Mouse (Mus musculus) embryonic facial prominence, embryonic 11.5 days (tissue): ENCODE results near the gene Hspb11. TPM values are rescaled to one million over a fixed set of nuclear protein-coding genes. Genes with fewer than 3 reads are reported as not detected.

Experiments used
- ATAC-seq: fragments of 200-750 bp; cut with Nextera tagmentation; replicated peaks from 2 replicates; pipeline ENCODE4 v1.8.0; 2017; ENCODE audit warnings: low read depth; ENCODE audit not compliant: insufficient number of reproducible peaks, low FRiP score, low TSS enrichment
- DNase-seq: peaks from one replicate; pipeline ENCODE4 v3.0.0-alpha.2; 2015; ENCODE audit warnings: low spot score
- H3K27ac ChIP-seq: fragments of 300-500 bp; sonication (generic); replicated peaks from 2 replicates; pipeline ENCODE4 v1.5.1; 2014; ENCODE audit warnings: mild to moderate bottlenecking, low read depth, low read length, control low read depth
- H3K27me3 ChIP-seq: fragments of 300-500 bp; sonication (generic); 2 replicates; pipeline ENCODE4 v1.6.1; 2014; ENCODE audit warnings: mild to moderate bottlenecking, low read length, moderate library complexity, mixed read lengths; ENCODE audit not compliant: control insufficient read depth, insufficient read depth
- H3K36me3 ChIP-seq: fragments of 300-500 bp; sonication (generic); replicated peaks from 2 replicates; pipeline ENCODE4 v1.6.1; 2014; ENCODE audit warnings: low read depth, mild to moderate bottlenecking, low read length, moderate library complexity, mixed read lengths; ENCODE audit not compliant: control insufficient read depth, insufficient read depth
- H3K4me1 ChIP-seq: fragments of 300-500 bp; sonication (generic); 2 replicates; pipeline ENCODE4 v1.6.1; 2014; ENCODE audit warnings: low read length, mixed read lengths; ENCODE audit not compliant: control insufficient read depth, insufficient read depth
- H3K4me2 ChIP-seq: fragments of 300-500 bp; sonication (generic); 2 replicates; pipeline ENCODE4 v1.6.1; 2014; ENCODE audit warnings: low read depth, mild to moderate bottlenecking, control low read depth, low read length, moderate library complexity
- H3K4me3 ChIP-seq: fragments of 300-500 bp; sonication (generic); 2 replicates; pipeline ENCODE4 v1.5.1; 2014; ENCODE audit warnings: low read depth, low read length, control low read depth
- H3K9ac ChIP-seq: fragments of 300-500 bp; sonication (generic); replicated peaks from 2 replicates; pipeline ENCODE4 v1.6.1; 2014; ENCODE audit warnings: mild to moderate bottlenecking, control low read depth, low read length
- H3K9me3 ChIP-seq: fragments of 300-500 bp; sonication (generic); replicated peaks from 2 replicates; pipeline ENCODE4 v1.6.1; 2016; ENCODE audit warnings: mild to moderate bottlenecking, low read length, inconsistent platforms, mixed read lengths; ENCODE audit not compliant: control insufficient read depth
- WGBS: fragments of 180-500 bp; shearing (Covaris S2); extraction: QIAGEN DNeasy Blood & Tissue Kit; methylation state at CpG from one replicate; pipeline ENCODE4 v1.1.7; 2014; 5-methylcytosine and 5-hydroxymethylcytosine counted together
- polyA plus RNA-seq: library from polyadenylated mRNA; unstranded; fragments of >200 nt; fragmentation: Nextera tagmentation; extraction: Ambion mirVana; gene quantifications from 2 replicates; pipeline ENCODE4 v1.2.1, GENCODE M21; 2014

Gene Hspb11
- polyA plus RNA-seq, 1 experiment from 2014 or later, result 37.7 TPM

DNA sequence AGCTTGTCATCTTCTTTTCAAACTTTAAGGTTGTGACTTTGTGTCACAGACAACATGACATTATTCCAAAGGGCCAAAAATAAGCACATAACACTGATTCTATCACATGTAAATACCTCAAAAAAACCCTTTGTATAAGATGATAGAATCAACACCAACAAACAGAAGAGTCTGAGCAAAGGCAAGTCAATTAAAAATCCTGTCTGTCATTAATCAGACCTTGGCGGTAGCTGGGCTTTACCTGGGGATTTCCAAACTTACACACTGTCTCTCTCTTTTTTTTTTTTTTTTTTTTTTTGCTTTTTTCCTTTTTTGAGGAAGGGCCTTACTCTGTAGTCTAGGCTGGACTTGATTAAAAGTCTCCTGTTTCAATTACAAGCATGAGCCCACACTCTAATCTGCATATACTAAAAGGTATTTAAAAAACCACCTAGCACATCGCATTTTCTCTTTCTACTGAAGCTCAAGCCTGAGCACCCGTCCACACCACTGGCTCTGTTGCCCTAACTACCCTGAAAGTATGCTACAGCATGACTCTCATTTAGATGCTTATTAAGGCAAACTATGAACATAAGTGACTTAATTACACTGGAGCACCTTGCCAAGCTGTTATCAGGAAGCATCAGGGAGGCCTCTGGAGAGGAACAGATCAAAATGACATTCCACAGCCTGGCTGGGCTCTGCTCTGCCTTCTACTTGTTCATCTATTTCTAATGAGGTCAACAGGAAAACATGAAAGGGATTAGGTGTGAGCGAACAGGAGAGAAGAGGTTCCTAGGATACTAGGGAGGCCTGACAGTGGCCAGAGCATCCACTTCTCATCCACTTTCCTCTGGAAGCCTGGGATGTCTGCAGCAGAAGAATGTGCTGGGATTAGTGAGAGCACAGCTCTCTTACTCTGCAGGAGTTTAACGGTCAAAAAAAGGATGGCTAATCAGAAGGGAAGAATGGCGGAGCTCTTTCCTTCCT, 9.7 kb upstream of the Hspb11 start:
- ATAC-seq (no peak), DNase-seq (no peak)
- Histone ChIP-seq H3K4me2 (no peak overlapping the region), H3K9ac (no peak overlapping the region), H3K27ac (no peak overlapping the region), H3K27me3 (no peaks in the 10 kb centered on the region), H3K9me3 (no peaks in the 10 kb centered on the region), H3K36me3 (peaks cover 2% of the 10 kb centered on the region), H3K4me1 (no peaks in the 10 kb centered on the region), H3K4me3 (no peak overlapping the region)
- 81% methylated on average over 6 of the region's 6 CpGs for WGBS

DNA sequence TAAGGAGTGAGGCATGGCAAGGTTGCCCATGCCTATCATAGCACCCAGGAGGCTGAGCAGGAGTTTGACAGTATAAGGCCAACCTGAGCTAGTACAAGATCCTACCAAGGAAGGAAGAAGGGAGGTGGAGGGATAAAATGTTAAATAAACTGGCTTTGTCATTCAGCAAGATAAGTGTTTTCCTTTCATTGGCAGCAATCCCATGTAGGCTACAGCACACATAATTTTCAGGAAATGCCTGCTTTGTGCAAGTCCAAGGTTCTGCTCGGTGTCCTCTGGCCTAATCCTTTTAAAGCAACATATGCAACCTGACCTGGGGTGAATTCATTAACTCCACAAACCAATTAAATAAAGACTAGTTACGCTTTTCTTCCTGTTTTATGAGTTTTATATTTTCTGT, 8.0 kb upstream of the Hspb11 start:
- Histone ChIP-seq H3K36me3 (peaks cover 2% of the 10 kb centered on the region), H3K4me1 (no peaks in the 10 kb centered on the region), H3K27me3 (no peaks in the 10 kb centered on the region), H3K4me3 (no peak overlapping the region), H3K9me3 (no peaks in the 10 kb centered on the region), H3K4me2 (no peak overlapping the region), H3K27ac (no peak overlapping the region), H3K9ac (no peak overlapping the region)
- ATAC-seq (no peak), DNase-seq (no peak)
- WGBS, result 73% methylated on average over 2 of the region's 2 CpGs

DNA sequence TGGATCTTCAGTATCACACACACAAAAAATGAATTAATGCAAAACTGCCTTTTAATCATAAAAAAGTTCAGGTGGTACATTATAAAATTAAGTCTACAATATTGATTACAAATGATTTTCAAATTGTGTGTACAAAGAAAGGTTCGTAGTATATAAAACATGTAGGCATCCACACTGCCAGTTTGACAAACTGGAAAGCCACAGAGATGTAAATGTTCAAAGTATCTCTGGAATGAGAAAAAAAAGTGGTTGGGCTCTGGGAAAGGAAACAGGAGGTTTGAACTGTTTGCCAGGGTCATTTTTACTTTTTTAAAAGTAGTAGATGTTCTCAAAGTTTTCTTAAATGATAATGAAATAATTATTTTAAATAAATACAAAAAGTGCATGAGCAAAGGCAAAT, 7.4 kb upstream of the Hspb11 start:
- no peaks in the 10 kb centered on the region for H3K9me3 ChIP-seq
- H3K9ac ChIP-seq, result no peak overlapping the region
- no peak for ATAC-seq
- H3K27me3 ChIP-seq, result no peaks in the 10 kb centered on the region
- no peaks in the 10 kb centered on the region; the same call in 1 of the 2 replicates for H3K36me3 ChIP-seq
- WGBS, result 82% methylated on average over 1 of the region's 1 CpGs
- no peak overlapping the region for H3K4me2 ChIP-seq
- no peak for DNase-seq
- no peak overlapping the region for H3K4me3 ChIP-seq
- no peaks in the 10 kb centered on the region for H3K4me1 ChIP-seq
- H3K27ac ChIP-seq, result no peak overlapping the region

DNA sequence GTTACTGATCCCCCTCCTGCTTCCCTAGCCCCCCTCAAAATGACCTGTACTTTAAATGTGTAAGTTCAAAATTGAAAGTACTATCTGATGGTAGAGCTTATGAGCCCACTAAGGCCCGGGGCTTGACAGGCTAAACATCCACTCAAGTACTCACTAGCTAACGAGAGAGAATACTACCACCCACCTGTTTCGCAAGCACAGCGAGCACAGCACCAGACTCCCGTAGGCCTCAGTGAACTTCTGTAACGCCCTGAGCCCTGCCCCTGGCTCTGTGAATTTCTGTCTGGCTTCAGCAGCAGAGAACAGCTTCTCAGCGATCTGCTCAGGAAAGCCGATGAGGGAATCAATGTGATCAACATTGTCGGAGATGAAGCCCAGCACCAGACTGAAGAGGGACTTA, 6.3 kb upstream of the Hspb11 start:
- H3K4me2 ChIP-seq, result no peak overlapping the region
- 84% methylated on average over 9 of the region's 9 CpGs for WGBS
- no peak overlapping the region for H3K27ac ChIP-seq
- H3K4me1 ChIP-seq, result no peaks in the 10 kb centered on the region
- no peaks in the 10 kb centered on the region for H3K27me3 ChIP-seq
- DNase-seq (no peak), ATAC-seq (no peak)
- no peaks in the 10 kb centered on the region; the same call in 1 of the 2 replicates for H3K36me3 ChIP-seq
- H3K9ac ChIP-seq, result no peak overlapping the region
- H3K9me3 ChIP-seq, result no peaks in the 10 kb centered on the region
- H3K4me3 ChIP-seq, result no peak overlapping the region

DNA sequence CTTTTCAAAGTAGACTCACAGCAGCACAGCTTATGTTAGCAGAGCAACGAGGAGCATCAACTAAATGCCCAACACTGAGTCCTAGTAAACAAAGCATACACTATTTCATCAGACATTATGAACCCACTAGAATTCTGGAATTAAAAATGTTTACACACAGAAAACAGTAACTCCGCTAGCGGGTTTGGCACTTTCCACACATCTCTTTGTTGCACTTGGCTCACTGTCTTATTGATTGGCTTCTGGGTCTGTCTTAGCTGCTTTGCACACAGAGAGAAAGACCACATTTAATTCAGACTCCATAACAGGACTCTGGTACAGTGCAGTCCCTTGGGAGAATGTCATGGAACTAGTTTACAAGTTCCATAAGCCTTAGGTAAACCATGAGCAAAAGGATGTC, 5.3 kb upstream of the Hspb11 start:
- H3K4me1 ChIP-seq, result no peaks in the 10 kb centered on the region
- H3K4me3 ChIP-seq, result no peak overlapping the region
- DNase-seq (no peak), ATAC-seq (no peak)
- 87% methylated on average over 3 of the region's 3 CpGs for WGBS
- H3K9ac ChIP-seq, result no peak overlapping the region
- no peaks in the 10 kb centered on the region for H3K9me3 ChIP-seq
- no peak overlapping the region for H3K27ac ChIP-seq
- no peaks in the 10 kb centered on the region; the same call in 1 of the 2 replicates for H3K36me3 ChIP-seq
- H3K4me2 ChIP-seq, result no peak overlapping the region
- H3K27me3 ChIP-seq, result no peaks in the 10 kb centered on the region

DNA sequence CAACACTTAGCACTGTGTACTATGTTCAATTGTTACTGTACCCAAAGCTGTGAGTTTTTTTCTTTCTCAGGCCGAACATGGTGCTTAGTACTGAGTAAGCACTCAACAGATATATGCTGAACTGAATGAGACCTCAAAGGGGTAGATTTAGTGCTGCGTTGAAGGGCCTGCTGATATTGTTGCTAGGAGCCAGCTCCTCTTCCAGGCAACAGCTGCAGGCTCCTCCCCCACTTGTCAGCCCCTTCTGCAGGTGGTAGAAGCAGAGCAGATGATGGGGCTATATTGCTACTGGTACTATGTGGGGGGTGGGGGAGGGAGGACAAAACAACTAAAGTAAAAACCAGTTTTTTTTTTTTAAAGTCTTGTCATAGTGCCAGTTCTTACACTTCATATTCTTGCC, 3.9 kb upstream of the Hspb11 start:
- H3K4me2 ChIP-seq, result no peak overlapping the region
- ATAC-seq (no peak), DNase-seq (no peak)
- no peak overlapping the region for H3K27ac ChIP-seq
- H3K9ac ChIP-seq, result no peak overlapping the region
- no peaks in the 10 kb centered on the region for H3K36me3 ChIP-seq
- WGBS, result 73% methylated on average over 2 of the region's 2 CpGs
- H3K9me3 ChIP-seq, result no peaks in the 10 kb centered on the region
- no peaks in the 10 kb centered on the region for H3K4me1 ChIP-seq
- no peaks in the 10 kb centered on the region for H3K27me3 ChIP-seq
- H3K4me3 ChIP-seq, result no peak overlapping the region

DNA sequence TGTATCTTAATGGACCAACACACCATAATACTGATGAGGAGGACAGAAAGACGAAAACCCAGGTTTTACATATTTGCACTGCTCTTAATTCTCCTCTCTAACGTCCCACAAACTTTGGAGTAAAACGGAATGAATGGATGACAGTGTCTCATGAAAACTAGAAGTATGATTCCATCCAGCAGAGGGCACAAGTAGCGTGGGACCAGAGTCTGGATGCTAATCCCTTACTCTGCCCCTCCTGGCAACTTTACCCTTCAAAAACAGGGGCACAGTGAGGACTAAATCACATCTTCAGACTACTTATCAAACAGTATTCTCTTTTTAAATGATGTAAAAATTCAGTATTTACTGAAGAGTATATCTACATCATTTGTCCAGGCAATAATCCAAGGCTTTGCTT, 2.9 kb upstream of the Hspb11 start:
- H3K9ac ChIP-seq, result no peak overlapping the region
- no peak overlapping the region for H3K4me3 ChIP-seq
- H3K27ac ChIP-seq, result no peak overlapping the region
- H3K4me1 ChIP-seq, result no peaks in the 10 kb centered on the region
- no peaks in the 10 kb centered on the region for H3K36me3 ChIP-seq
- DNase-seq, result peak; percentile 81
- ATAC-seq, result no peak
- no peaks in the 10 kb centered on the region for H3K27me3 ChIP-seq
- H3K9me3 ChIP-seq, result no peaks in the 10 kb centered on the region
- no peak overlapping the region for H3K4me2 ChIP-seq
- 17% methylated on average over 4 of the region's 4 CpGs for WGBS

DNA sequence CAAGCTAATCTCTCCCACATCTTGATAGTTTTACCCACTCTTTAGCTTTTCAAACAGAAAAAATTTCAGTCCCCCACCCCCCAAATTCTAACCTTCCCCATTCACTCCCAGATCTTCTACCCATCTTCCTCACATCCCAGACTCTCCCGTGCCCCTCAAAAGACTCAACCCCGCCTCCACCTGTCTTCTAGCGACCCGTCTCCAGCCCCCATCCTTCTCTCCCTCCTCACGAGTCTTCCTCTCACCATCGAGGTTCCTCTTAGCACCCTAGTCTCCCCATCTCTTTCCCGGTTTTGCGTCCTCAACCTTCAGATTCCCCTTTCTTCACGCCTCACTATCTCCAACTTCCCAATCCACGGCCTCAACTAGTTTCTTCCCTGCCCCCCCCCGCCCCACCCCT, 871 bp upstream of the Hspb11 start:
- H3K27me3 ChIP-seq, result no peaks in the 10 kb centered on the region
- DNase-seq (peak; percentile 13), ATAC-seq (no peak)
- H3K4me3 ChIP-seq, result peak overlapping the region; percentile 84
- no peaks in the 10 kb centered on the region for H3K36me3 ChIP-seq
- peak overlapping the region; percentile 80 for H3K9ac ChIP-seq
- peak overlapping the region; percentile 67 for H3K4me2 ChIP-seq
- no peaks in the 10 kb centered on the region for H3K4me1 ChIP-seq
- peak overlapping the region; percentile 41; the same call in 1 of the 2 replicates for H3K27ac ChIP-seq
- H3K9me3 ChIP-seq, result no peaks in the 10 kb centered on the region
- under 1% methylated on average over 11 of the region's 11 CpGs for WGBS
